Mouse (Mus musculus) right cerebral cortex, postnatal 10 days (tissue): Measurements from ENCODE around the gene Dnm3.

ENCODE experiments used
- DNase-seq, 2 experiments: peaks; one replicate each; pipeline ENCODE4 v3.0.0; 2021; ENCODE audit warnings: low spot score in 2 of 2

Dnm3 gene

GRCm38 (mm10) chr1:161951009-161951779 is 526.6 kb downstream of the Dnm3 start:
- no peak for DNase-seq

- no peak for DNase-seq
Measured at GRCm38 (mm10) chr1:161942082-161942481, 535.8 kb downstream of the Dnm3 start.
